Mouse (Mus musculus) limb, embryonic 12.5 days (tissue): Measurements from ENCODE around the gene Cul9. TPM values are rescaled to one million over a fixed set of nuclear protein-coding genes. Genes with fewer than 3 reads are reported as not detected.

Experiments
- ATAC-seq: fragments of 200-750 bp; cut with Nextera tagmentation; 2 replicates; pipeline ENCODE4 v1.8.0; 2017; ENCODE audit warnings: low read depth, moderate TSS enrichment; ENCODE audit not compliant: insufficient number of reproducible peaks, insufficient read depth, low FRiP score, low TSS enrichment
- H3K27ac ChIP-seq: fragments of 300-500 bp; sonication (generic); 2 replicates; pipeline ENCODE4 v1.5.1; 2016; ENCODE audit warnings: mild to moderate bottlenecking, moderate library complexity
- H3K27me3 ChIP-seq: fragments of 300-500 bp; sonication (generic); 2 replicates; pipeline ENCODE4 v1.6.1; 2016; ENCODE audit warnings: mild to moderate bottlenecking, moderate library complexity
- H3K36me3 ChIP-seq: fragments of 300-500 bp; sonication (generic); 2 replicates; pipeline ENCODE4 v1.6.1; 2016; ENCODE audit warnings: mild to moderate bottlenecking, moderate library complexity
- H3K4me1 ChIP-seq: fragments of 300-500 bp; sonication (generic); replicated peaks from 2 replicates; pipeline ENCODE4 v1.6.1; 2016
- H3K4me2 ChIP-seq: fragments of 300-500 bp; sonication (generic); 2 replicates; pipeline ENCODE4 v1.6.1; 2016; ENCODE audit warnings: mild to moderate bottlenecking, moderate library complexity
- H3K4me3 ChIP-seq: fragments of 300-500 bp; sonication (generic); replicated peaks from 2 replicates; pipeline ENCODE4 v1.5.1; 2016; ENCODE audit warnings: mild to moderate bottlenecking
- H3K9ac ChIP-seq: fragments of 300-500 bp; sonication (generic); replicated peaks from 2 replicates; pipeline ENCODE4 v1.6.1; 2016; ENCODE audit warnings: mild to moderate bottlenecking, moderate library complexity
- H3K9me3 ChIP-seq: fragments of 300-500 bp; sonication (generic); 2 replicates; pipeline ENCODE4 v1.6.1; 2016; ENCODE audit warnings: mild to moderate bottlenecking, moderate library complexity
- WGBS: fragments of 180-500 bp; shearing (Covaris S2); methylation state at CpG from one replicate; pipeline ENCODE4 v1.1.7; 2016; 5-methylcytosine and 5-hydroxymethylcytosine counted together
- polyA plus RNA-seq: library from polyadenylated mRNA; unstranded; fragments of >200 nt; fragmentation: Nextera tagmentation; extraction: Ambion mirVana; gene quantifications from 2 replicates; pipeline ENCODE4 v1.2.1, GENCODE M21; 2016

Gene Cul9
- polyA plus RNA-seq, 1 experiment from 2014 or later = 8.9 TPM

DNA sequence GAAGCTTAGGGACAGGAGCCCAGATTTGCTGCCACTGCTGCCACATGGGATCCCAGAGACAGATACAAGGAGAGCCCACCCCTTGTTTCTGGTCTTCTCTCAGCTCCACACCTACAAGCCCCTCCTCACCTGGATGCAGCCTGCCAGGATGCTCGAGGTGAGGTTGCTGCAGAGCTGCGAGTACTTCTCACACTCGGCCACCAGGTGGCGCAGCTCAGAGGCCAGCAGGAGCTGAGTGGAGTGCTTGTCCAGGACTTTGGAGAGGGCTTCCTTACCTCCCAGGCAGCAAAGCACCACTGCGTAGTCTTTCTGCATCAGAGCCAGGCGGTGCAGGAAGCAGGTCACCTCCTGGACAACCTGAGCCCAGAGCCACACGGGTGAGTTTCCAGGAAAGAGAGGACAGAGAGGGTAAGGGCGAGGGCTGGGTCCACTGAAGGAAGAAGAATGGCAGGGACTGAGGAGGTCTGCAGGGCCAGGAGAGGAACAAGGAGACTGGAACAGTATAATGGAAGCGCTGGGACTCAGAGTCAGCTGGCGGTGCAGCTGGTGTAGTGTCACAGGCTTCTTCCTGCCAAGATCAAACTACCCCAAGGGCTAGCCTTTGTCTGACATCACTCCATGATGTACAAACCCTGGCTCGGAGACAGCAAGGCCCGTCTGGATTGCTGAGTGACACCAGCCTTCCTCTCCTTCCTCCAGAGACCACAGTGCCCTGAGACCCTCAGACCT, 20.4 kb downstream of the Cul9 start:
- Histone ChIP-seq H3K27ac (no peak overlapping the region), H3K36me3 (peaks cover 10% of the 10 kb centered on the region; the same call in 1 of the 2 replicates), H3K27me3 (peaks cover 29% of the 10 kb centered on the region), H3K4me1 (peaks cover 6% of the 10 kb centered on the region; the same call in 1 of the 2 replicates), H3K9ac (no peak overlapping the region), H3K9me3 (no peaks in the 10 kb centered on the region), H3K4me2 (no peak overlapping the region), H3K4me3 (no peak overlapping the region)
- no peak for ATAC-seq
- WGBS = 36% methylated on average over 12 of the region's 12 CpGs

DNA sequence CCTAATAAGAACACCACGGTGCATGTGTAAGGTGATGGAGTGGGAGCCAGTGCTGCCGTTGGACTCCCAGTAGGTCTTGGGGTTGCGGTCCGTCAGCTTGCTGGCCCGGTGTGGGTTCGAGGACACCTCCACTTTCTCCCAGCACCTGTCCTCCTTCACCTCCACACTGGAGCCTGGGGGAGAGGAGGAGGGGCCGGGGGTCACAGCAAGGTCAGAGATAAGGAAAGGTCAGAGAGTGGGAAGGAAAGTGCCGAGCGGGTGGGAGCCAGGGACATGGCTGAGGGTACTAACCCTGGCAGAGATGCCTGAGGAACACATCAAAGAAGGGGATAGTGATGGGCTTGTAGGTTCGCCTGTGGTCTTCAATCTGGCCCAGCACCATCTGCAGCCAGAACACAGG, 21.1 kb downstream of the Cul9 start:
- H3K4me2 ChIP-seq = no peak overlapping the region
- H3K27me3 ChIP-seq = peaks cover 36% of the 10 kb centered on the region
- ATAC-seq = no peak

DNA sequence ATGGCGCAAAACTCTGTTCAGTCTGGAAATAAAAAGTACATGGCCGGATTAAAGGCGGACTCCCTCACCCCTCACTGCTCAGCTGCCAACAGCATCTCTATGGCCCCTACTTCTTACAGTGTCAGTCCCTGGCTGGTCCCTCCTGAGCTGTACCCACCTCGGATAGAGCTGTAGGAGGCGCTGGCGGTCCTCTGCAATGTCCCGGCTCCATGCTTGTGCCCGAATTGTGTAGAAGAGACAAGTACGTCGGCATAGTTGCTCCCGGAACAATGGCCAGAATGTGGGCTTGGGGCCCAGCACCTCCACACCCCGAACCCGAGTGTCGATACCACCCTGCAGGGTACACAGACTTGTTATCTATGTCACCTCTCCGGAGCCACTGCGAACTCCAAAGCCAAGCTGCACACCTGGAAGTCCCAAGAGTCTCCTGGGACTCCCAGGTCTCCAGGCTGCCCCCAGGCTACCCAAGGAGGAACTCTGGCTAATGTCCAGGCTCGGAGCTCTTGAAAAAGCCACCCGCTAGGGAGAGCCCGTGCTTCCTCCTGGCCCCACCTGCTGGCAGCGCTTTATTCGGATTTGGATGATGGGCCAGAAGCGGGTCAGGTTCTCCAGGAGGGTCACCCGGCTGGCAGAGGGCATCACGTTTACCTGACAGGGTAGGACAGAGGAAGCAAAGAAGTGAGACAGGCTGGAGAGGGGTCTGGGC, 24.1 kb downstream of the Cul9 start:
- no peak overlapping the region for H3K27ac ChIP-seq

More for the DNA sequence above, 21.1 kb downstream of the Cul9 start:
- Histone ChIP-seq H3K36me3 (peaks cover 10% of the 10 kb centered on the region; the same call in 1 of the 2 replicates), H3K4me1 (peaks cover 7% of the 10 kb centered on the region; the same call in 1 of the 2 replicates), H3K27ac (no peak overlapping the region), H3K9ac (no peak overlapping the region), H3K4me3 (no peak overlapping the region), H3K9me3 (no peaks in the 10 kb centered on the region)
- 78% methylated on average over 10 of the region's 10 CpGs for WGBS

DNA sequence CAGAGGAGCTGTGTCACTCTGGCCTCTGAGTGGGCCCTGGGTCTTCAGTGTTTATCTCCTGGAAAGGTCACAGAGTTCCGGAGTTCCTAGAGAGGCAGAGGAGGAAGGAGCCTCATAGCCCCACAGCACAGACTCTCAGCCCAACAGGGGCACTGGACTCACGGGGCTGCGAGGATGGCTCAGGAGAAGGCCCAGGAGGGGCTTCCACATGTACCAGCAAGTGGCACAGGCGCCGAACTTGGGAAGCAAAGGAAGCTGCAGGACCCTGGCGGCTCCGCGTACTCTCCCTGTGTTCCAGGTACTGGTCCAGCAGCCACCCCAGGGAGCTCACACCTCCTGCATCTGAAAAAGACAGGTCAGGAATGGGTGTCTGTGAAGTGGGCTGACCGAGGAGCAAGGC, 25.0 kb downstream of the Cul9 start:
- peak overlapping the region; percentile 35; the same call in 1 of the 2 replicates for H3K4me2 ChIP-seq
- no peaks in the 10 kb centered on the region for H3K9me3 ChIP-seq
- WGBS = 77% methylated on average over 9 of the region's 9 CpGs
- peaks cover 7% of the 10 kb centered on the region; the same call in 1 of the 2 replicates for H3K4me1 ChIP-seq
- ATAC-seq = no peak
- no peak overlapping the region for H3K4me3 ChIP-seq
- H3K27ac ChIP-seq = no peak overlapping the region
- H3K36me3 ChIP-seq = 0 out of 2 replicates have a peak, but pooled peaks cover 3% of the 10 kb centered on the region
- H3K9ac ChIP-seq = peak overlapping the region; percentile 47; the same call in 1 of the 2 replicates
- peaks cover 44% of the 10 kb centered on the region for H3K27me3 ChIP-seq

More for the DNA sequence above, 24.1 kb downstream of the Cul9 start:
- peaks cover 44% of the 10 kb centered on the region for H3K27me3 ChIP-seq
- H3K9me3 ChIP-seq = no peaks in the 10 kb centered on the region
- no peak overlapping the region for H3K4me3 ChIP-seq
- no peak overlapping the region for H3K9ac ChIP-seq
- no peak for ATAC-seq
- 0 out of 2 replicates have a peak, but pooled peaks cover 6% of the 10 kb centered on the region for H3K36me3 ChIP-seq
- 34% methylated on average over 24 of the region's 24 CpGs for WGBS
- H3K4me1 ChIP-seq = peaks cover 7% of the 10 kb centered on the region; the same call in 1 of the 2 replicates
- H3K4me2 ChIP-seq = no peak overlapping the region

DNA sequence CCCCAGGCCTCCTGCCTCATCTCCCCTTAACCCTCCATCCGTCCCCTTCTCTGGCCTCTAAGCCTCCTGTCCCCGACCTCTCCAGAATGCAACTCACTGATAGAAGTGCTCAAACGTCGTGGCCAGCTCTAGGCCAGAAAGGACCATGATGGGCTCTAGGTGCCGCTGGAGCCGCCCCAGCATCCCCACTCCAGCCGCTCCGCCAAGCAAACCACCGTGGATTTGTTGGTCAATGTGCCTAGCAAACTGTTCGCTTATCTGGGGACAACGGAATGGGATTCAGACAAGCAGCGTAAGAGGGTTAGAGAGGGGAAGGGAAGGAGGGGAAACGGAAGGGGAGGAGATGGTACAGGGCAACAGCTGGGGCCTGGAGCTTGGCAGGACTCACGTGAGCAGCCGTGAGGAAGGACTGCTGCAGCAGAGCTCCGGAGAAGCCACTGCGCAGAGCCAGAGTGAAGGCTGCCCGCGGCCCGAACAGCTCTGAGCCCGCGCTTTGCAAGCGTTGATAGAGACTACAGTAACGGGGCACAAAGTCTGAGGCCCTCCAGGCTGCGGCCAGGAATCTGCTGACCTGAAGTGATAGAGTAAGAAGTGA, 25.7 kb downstream of the Cul9 start:
- Histone ChIP-seq H3K27me3 (peaks cover 44% of the 10 kb centered on the region), H3K4me1 (peaks cover 7% of the 10 kb centered on the region; the same call in 1 of the 2 replicates), H3K9ac (peak overlapping the region; percentile 47), H3K27ac (no peak overlapping the region), H3K9me3 (no peaks in the 10 kb centered on the region), H3K4me2 (peak overlapping the region; percentile 35), H3K36me3 (no peaks in the 10 kb centered on the region), H3K4me3 (peak overlapping the region; percentile 21)
- ATAC-seq = peak; percentile 26; the same call in 1 of the 2 replicates
- WGBS = 47% methylated on average over 25 of the region's 25 CpGs

DNA sequence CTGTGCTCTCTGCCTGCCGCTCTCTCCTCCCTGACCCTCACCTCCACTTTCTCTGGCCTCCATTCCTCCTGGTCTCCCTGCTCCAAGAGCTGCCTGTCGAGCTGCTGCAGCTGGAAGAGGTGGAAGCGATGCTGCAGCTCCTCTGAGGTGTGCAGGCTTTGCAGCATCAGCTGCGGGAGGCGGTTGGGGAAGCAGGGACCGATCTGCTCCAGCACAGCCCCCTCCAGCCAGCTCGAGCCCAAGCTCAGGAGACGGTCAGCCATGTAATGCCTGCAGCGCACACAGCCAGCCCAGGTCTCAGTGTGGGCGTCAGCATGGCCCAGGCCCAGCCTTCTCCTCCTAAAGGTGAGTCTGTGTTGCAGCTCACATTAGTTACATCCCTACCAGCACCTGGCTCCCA, 26.2 kb downstream of the Cul9 start:
- Histone ChIP-seq H3K27ac (no peak overlapping the region), H3K4me1 (peaks cover 7% of the 10 kb centered on the region; the same call in 1 of the 2 replicates), H3K9me3 (no peaks in the 10 kb centered on the region), H3K4me3 (peak overlapping the region; percentile 21), H3K36me3 (no peaks in the 10 kb centered on the region), H3K4me2 (peak overlapping the region; percentile 35), H3K9ac (peak overlapping the region; percentile 47), H3K27me3 (peaks cover 44% of the 10 kb centered on the region)
- WGBS = 55% methylated on average over 10 of the region's 10 CpGs
- no peak for ATAC-seq

DNA sequence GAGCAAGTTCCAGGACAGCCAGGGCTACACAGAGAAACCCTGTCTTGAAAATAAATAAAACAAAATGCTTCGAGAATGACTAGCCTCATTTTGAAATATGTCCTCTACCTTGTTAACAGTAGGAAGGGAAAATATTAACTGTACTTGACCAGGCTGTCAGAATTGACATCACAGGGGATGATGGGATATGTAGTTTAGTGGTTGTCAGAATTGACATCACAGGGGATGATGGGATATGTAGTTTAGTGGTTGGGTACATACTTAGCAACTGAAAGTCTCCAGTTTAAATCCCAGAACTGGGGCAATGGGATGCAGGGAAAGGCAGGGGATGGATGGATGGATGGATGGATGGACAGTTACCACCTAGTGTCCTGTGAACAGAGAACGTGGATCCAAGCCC, 32.9 kb downstream of the Cul9 start:
- no peaks in the 10 kb centered on the region for H3K9me3 ChIP-seq
- no peaks in the 10 kb centered on the region for H3K4me1 ChIP-seq
- no peaks in the 10 kb centered on the region for H3K36me3 ChIP-seq
- 77% methylated on average over 2 of the region's 2 CpGs for WGBS
- no peaks in the 10 kb centered on the region for H3K27me3 ChIP-seq
- H3K4me3 ChIP-seq = no peak overlapping the region
- H3K4me2 ChIP-seq = no peak overlapping the region
- ATAC-seq = no peak
- no peak overlapping the region for H3K9ac ChIP-seq
- no peak overlapping the region for H3K27ac ChIP-seq

DNA sequence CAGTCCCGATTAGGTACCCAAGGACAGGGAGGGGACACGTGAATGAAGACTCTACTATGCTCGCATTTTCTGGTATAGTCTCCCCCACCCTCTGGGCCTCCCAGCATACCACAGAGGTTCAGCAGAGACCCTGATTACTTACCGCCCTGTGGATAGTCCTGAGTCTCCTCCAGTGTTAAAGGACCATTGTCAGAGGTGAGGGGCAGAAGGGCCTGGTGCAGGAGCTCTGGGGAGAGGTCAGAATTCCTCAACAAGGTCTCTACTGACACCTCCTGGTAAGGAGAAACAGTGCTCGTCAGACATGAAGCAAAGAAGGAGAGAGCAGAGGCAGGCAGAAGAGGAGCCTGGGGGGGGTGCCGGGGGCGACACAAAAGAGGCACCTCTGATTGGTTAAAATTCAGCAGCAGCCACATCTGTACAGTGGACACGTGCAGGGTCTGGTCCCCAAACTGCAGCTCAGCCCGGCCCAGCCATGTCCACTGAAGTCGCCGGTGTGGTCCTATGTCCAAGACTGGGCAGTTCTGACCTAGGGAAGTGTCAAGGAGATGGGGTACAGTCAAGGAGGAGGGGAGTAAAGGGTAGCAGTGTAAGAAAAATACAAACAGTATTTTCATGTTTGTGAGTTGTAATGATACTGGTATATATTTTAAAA, 35.0 kb downstream of the Cul9 start:
- H3K4me2 ChIP-seq = no peak overlapping the region
- 49% methylated on average over 11 of the region's 11 CpGs for WGBS
- H3K9ac ChIP-seq = no peak overlapping the region; the same call in 1 of the 2 replicates
- H3K36me3 ChIP-seq = no peaks in the 10 kb centered on the region
- H3K4me3 ChIP-seq = no peak overlapping the region
- H3K9me3 ChIP-seq = no peaks in the 10 kb centered on the region
- H3K27me3 ChIP-seq = no peaks in the 10 kb centered on the region
- H3K4me1 ChIP-seq = no peaks in the 10 kb centered on the region
- no peak for ATAC-seq
- H3K27ac ChIP-seq = no peak overlapping the region

DNA sequence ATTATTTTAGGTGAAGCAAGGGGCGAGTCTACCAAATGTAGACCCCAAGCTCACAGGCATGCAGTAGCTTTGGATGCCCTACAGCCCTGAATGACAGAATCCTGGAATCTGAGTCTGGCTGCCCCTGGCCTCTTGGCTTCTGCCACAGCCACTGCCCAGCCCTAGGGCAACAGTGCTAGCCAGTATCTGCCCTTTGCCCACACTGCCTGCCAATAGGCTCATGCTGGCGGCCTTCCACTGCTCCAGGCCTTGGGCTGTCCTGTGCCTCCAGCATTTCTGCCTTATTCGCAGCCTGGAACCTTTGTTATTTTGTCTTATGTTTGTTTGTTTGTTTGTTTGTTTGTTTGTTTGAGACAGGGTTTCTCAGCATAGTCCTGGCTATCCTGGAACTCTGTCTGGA, 40.6 kb downstream of the Cul9 start:
- Histone ChIP-seq H3K27me3 (no peaks in the 10 kb centered on the region), H3K9ac (no peak overlapping the region), H3K4me2 (no peak overlapping the region), H3K27ac (no peak overlapping the region), H3K4me1 (no peaks in the 10 kb centered on the region), H3K9me3 (no peaks in the 10 kb centered on the region), H3K36me3 (0 out of 2 replicates have a peak, but pooled peaks cover 13% of the 10 kb centered on the region), H3K4me3 (no peak overlapping the region)
- no peak for ATAC-seq
- WGBS = 83% methylated on average over 3 of the region's 3 CpGs

DNA sequence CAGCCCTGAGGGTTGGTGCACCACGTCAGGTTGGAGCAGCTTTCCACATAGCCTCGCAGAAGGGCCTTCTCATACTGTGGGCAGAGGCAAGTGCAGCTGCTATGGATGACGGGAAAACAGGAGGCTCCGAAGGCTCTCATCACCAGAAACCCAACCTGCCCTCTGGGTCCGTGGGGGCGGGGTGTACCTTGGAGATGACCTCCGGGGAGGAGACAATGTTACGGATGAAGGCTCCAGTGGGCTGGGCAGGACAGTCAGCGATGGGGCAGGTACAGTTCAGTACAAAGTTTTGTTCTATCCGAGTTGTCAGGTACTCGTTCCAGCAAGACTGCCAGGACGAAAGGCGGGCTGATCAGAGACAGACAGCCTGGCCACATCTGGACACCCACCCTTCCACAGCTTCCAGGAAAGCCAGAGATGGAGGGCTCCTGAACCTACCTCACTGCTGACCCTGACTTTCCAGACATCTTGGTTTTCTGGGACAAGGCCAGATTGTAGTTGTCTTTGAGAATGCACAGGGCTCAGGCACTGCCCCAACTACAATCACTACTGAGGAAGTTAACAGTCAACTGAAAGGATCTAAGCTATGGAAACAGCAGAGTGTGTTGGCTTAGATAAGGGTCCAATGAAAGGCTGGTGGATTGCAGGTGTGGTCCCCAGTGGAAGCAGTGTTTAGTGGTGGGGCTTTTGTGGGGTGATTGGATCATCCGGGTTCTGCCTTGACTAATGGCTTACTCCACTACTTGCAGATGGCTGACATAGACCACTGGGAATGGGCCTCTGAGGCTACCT, 42.1 kb downstream of the Cul9 start:
- Histone ChIP-seq H3K27me3 (no peaks in the 10 kb centered on the region), H3K9me3 (no peaks in the 10 kb centered on the region), H3K4me2 (no peak overlapping the region), H3K4me1 (no peaks in the 10 kb centered on the region), H3K4me3 (no peak overlapping the region), H3K27ac (no peak overlapping the region), H3K36me3 (peaks cover 27% of the 10 kb centered on the region), H3K9ac (no peak overlapping the region)
- ATAC-seq = no peak
- WGBS = 80% methylated on average over 14 of the region's 14 CpGs
